Mouse (Mus musculus) mature B cell (primary cell): ENCODE results near the gene Cyp4f14.
"Not testable (repeated sequence)": the region's sequence is repeated elsewhere in the genome, so short reads cannot be mapped to it uniquely, and the experiment has no call there.

Experiments
- in situ Hi-C: fragments of 300-500 bp; cut with MboI; formaldehyde crosslinking; loops from 2 replicates; pipeline ENCODE4 v1.14.3; 2019

The Cyp4f14 gene

GRCm38 (mm10) chr17:32891239-32892180 lies 25.6 kb downstream of the Cyp4f14 start, which contains the start of gene Zfp870:
TSS of gene Zfp870 (minus strand) at chr17:32891642.
- in situ Hi-C loops, result no loop called here

- in situ Hi-C loops, result no loop called here
Observed at GRCm38 (mm10) chr17:32890852-32891238, 26.3 kb downstream of the Cyp4f14 start.

- in situ Hi-C loops, result no loop called here
Observed at GRCm38 (mm10) chr17:32889611-32890010, 27.5 kb downstream of the Cyp4f14 start.

GRCm38 (mm10) chr17:32880320-32881218 lies 36.6 kb downstream of the Cyp4f14 start:
- in situ Hi-C loops, result no loop called here

GRCm38 (mm10) chr17:32878773-32879172 lies 38.4 kb downstream of the Cyp4f14 start:
- in situ Hi-C loops, result no loop called here

GRCm38 (mm10) chr17:32877471-32878171 lies 39.5 kb downstream of the Cyp4f14 start:
- in situ Hi-C loops, result no loop called here

GRCm38 (mm10) chr17:32872696-32873095 lies 44.4 kb downstream of the Cyp4f14 start:
- in situ Hi-C loops, result no loop called here

GRCm38 (mm10) chr17:32872091-32872490 lies 45.1 kb downstream of the Cyp4f14 start:
- in situ Hi-C loops, result no loop called here

- in situ Hi-C loops, result no loop called here
Observed at GRCm38 (mm10) chr17:32871483-32871882, 45.7 kb downstream of the Cyp4f14 start.

- in situ Hi-C loops, result not testable (repeated sequence)
Observed at GRCm38 (mm10) chr17:32867266-32867665, 49.9 kb downstream of the Cyp4f14 start.

GRCm38 (mm10) chr17:32856713-32857112 lies 60.4 kb downstream of the Cyp4f14 start:
- in situ Hi-C loops, result not testable (repeated sequence)
